Mouse (Mus musculus): ENCODE measurements at regions not wholly inside any gene's neighbourhood (a gene's known extent, or its start where the extent isn't known, plus 50 kb on each side); places are given as distances from the start of the nearest gene placed in this dataset.

DNA sequence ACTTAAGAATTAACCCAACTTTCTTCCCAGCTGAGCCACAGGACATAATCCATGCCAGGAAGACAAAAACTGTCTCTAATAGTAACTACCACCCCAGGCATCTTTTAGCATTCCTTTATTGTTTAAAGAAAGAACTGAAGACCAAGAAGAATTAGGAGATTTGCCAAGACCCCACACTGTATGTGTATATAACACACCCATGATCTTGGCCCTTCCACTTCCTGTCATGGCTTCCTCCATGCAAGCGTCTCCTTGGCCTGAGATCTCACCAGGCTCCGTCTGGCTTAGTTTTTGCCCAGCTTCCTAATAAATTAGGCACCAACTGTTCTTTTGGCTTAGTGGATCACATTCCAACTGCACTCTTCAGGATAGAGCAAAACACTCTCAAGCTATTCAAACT is 215.9 kb upstream of the Tenm4 start:
- DNase-seq (ENCODE audit: low read depth, low spot score) = no peak
- H3K9me3 ChIP-seq (replicated peaks; ENCODE audit: insufficient read depth, low read length) = no peaks in the 10 kb centered on the region
- H3K9ac ChIP-seq (ENCODE audit: control insufficient read depth, low read depth, low read length, poor library complexity, severe bottlenecking) = no peak overlapping the region
- no peaks in the 10 kb centered on the region for H3K4me1 ChIP-seq (ENCODE audit: control insufficient read depth in 1 of 2, insufficient read depth in 2 of 2, low read length in 2 of 2)
- H3K4me3 ChIP-seq (ENCODE audit: control insufficient read depth in 1 of 2, insufficient read depth in 1 of 2, low read depth in 2 of 2, low read length in 2 of 2) = no peak overlapping the region
- H3K79me2 ChIP-seq (ENCODE audit: control insufficient read depth, insufficient read depth, low read length, poor library complexity) = no peaks in the 10 kb centered on the region
- H3K27ac ChIP-seq (ENCODE audit: control insufficient read depth, low read depth, low read length) = no peak overlapping the region
- no peaks in the 10 kb centered on the region for H3K27me3 ChIP-seq (ENCODE audit: control insufficient read depth in 1 of 2, insufficient read depth in 2 of 2, low read length in 2 of 2)
- TF ChIP-seq HCFC1 (IDR thresholded peaks at IDR 0.05; ENCODE audit: low read depth, low read length) (no peak), GATA1 (IDR thresholded peaks at IDR 0.05; ENCODE audit: low read depth, low read length) (no peak), SIN3A (IDR thresholded peaks at IDR 0.05; ENCODE audit: low read length) (no peak), UBTF (IDR thresholded peaks at IDR 0.05; ENCODE audit: borderline replicate concordance, insufficient read depth, low read depth, low read length) (no peak), CHD2 (IDR thresholded peaks at IDR 0.05; ENCODE audit: low read length) (no peak), POLR2AphosphoS2 (IDR thresholded peaks at IDR 0.05; ENCODE audit: low read length) (no peak), SMC3 (IDR thresholded peaks at IDR 0.05; ENCODE audit: low read depth, low read length) (no peak), POLR2AphosphoS5 (IDR thresholded peaks at IDR 0.05; ENCODE audit: borderline replicate concordance, low read depth, low read length) (no peak), JUND (IDR thresholded peaks at IDR 0.05; ENCODE audit: low read depth, low read length) (no peak), GABPA (IDR thresholded peaks at IDR 0.05; ENCODE audit: low read depth, low read length) (no peak), USF2 (IDR thresholded peaks at IDR 0.05; ENCODE audit: borderline replicate concordance in 1 of 2, insufficient read depth in 1 of 2, low read depth in 1 of 2, low read length in 2 of 2) (no peak), TBP (IDR thresholded peaks at IDR 0.05; ENCODE audit: low read depth, low read length) (no peak), CTCF (IDR thresholded peaks at IDR 0.05 in 2 of 3, conservative IDR thresholded peaks at IDR 0.05 in 1 of 3; ENCODE audit: control insufficient read depth in 1 of 3, insufficient read depth in 1 of 3, low read depth in 2 of 3, low read length in 3 of 3, poor library complexity in 1 of 3, severe bottlenecking in 1 of 3) (no peak), TCF12 (IDR thresholded peaks at IDR 0.05; ENCODE audit: low read depth, low read length) (no peak), BHLHE40 (IDR thresholded peaks at IDR 0.05; ENCODE audit: borderline replicate concordance, low read depth, low read length) (no peak)
- H3K36me3 ChIP-seq (ENCODE audit: control insufficient read depth in 1 of 2, insufficient read depth in 2 of 2, low read length in 2 of 2) = no peaks in the 10 kb centered on the region

GRCm38 (mm10) chr7:95959068-95959467 is 212.0 kb upstream of the Tenm4 start:
- no peaks in the 10 kb centered on the region for H3K79me2 ChIP-seq (ENCODE audit: control insufficient read depth, insufficient read depth, low read length, poor library complexity)
- no peaks in the 10 kb centered on the region for H3K27me3 ChIP-seq (ENCODE audit: control insufficient read depth in 1 of 2, insufficient read depth in 2 of 2, low read length in 2 of 2)
- TF ChIP-seq MXI1 (IDR thresholded peaks at IDR 0.05; ENCODE audit: low read depth, low read length) (no peak), MAX (IDR thresholded peaks at IDR 0.05; ENCODE audit: low read length) (no peak), KAT2A (conservative IDR thresholded peaks at IDR 0.05; ENCODE audit: low read depth, low read length) (no peak), EP300 (IDR thresholded peaks at IDR 0.05; ENCODE audit: low read depth in 1 of 2, low read length in 2 of 2) (no peak)
- no peak overlapping the region for H3K9ac ChIP-seq (ENCODE audit: control insufficient read depth, low read depth, low read length, poor library complexity, severe bottlenecking)
- H3K9me3 ChIP-seq (replicated peaks; ENCODE audit: insufficient read depth, low read length) = no peaks in the 10 kb centered on the region
- H3K36me3 ChIP-seq (ENCODE audit: control insufficient read depth in 1 of 2, insufficient read depth in 2 of 2, low read length in 2 of 2) = no peaks in the 10 kb centered on the region
- no peak overlapping the region for H3K4me3 ChIP-seq (ENCODE audit: control insufficient read depth in 1 of 2, insufficient read depth in 1 of 2, low read depth in 2 of 2, low read length in 2 of 2)
- H3K4me1 ChIP-seq (ENCODE audit: control insufficient read depth in 1 of 2, insufficient read depth in 2 of 2, low read length in 2 of 2) = no peaks in the 10 kb centered on the region
- DNase-seq (ENCODE audit: low read depth, low spot score) = no peak
- no peak overlapping the region for H3K27ac ChIP-seq (ENCODE audit: control insufficient read depth, low read depth, low read length)
